Mouse (Mus musculus) liver, adult 2 months (tissue): ENCODE data around the gene Gm20388. TPM values are rescaled to one million over a fixed set of nuclear protein-coding genes. Genes with fewer than 3 reads are reported as not detected.

Experiments used
- DNase-seq: peaks from one replicate; pipeline ENCODE4 v3.0.0-alpha.2; 2011; ENCODE audit warnings: low read depth, low spot score; ENCODE audit errors: extremely low read depth
- H3K27ac ChIP-seq: fragments of 200-500 bp; replicated peaks from 2 replicates; pipeline ENCODE4 v1.5.1; 2012; ENCODE audit warnings: low read depth, mild to moderate bottlenecking, control low read depth, inconsistent platforms, low read length; ENCODE audit not compliant: insufficient read depth
- H3K27me3 ChIP-seq: fragments of 200-500 bp; 2 replicates; pipeline ENCODE4 v1.6.1; 2012; ENCODE audit warnings: mild to moderate bottlenecking, moderate library complexity, low read length, inconsistent platforms; ENCODE audit not compliant: control insufficient read depth, insufficient read depth
- H3K36me3 ChIP-seq: fragments of 200-500 bp; 2 replicates; pipeline ENCODE4 v1.6.1; 2012; ENCODE audit warnings: low read length, inconsistent platforms; ENCODE audit not compliant: control insufficient read depth, insufficient read depth
- H3K4me1 ChIP-seq: fragments of 200-500 bp; 2 replicates; pipeline ENCODE4 v1.6.1; 2011; ENCODE audit warnings: low read length; ENCODE audit not compliant: control insufficient read depth, insufficient read depth
- H3K4me3 ChIP-seq: fragments of 200-500 bp; 2 replicates; pipeline ENCODE4 v1.5.1; 2011; ENCODE audit warnings: low read depth, mild to moderate bottlenecking, control low read depth, low read length, moderate library complexity; ENCODE audit not compliant: insufficient read depth
- H3K79me2 ChIP-seq: fragments of 200-500 bp; 2 replicates; pipeline ENCODE4 v1.6.1; 2012; ENCODE audit warnings: inconsistent platforms, mild to moderate bottlenecking, low read length, moderate library complexity; ENCODE audit not compliant: control insufficient read depth, insufficient read depth
- H3K9ac ChIP-seq: fragments of 200-500 bp; 2 replicates; pipeline ENCODE4 v1.6.1; 2012; ENCODE audit warnings: low read depth, mild to moderate bottlenecking, control low read depth, inconsistent platforms, low read length
- CTCF ChIP-seq: fragments of 200-500 bp; IDR thresholded peaks from 2 replicates; pipeline ENCODE4 v1.5.1; 2011; ENCODE audit warnings: low read depth, low read length, control low read depth
- POLR2A ChIP-seq: fragments of 200-500 bp; IDR thresholded peaks from 2 replicates; pipeline ENCODE4 v1.6.1; 2011; ENCODE audit warnings: low read length, control low read depth; ENCODE audit not compliant: insufficient read depth; ENCODE audit errors: extremely low read depth
- WGBS: fragments of 180-500 bp; shearing (Covaris S2); methylation state at CpG from one replicate; pipeline ENCODE4 v1.1.7; 2018; 5-methylcytosine and 5-hydroxymethylcytosine counted together
- polyA plus RNA-seq: library from polyadenylated mRNA; depleted of rRNA; stranded (reverse); fragments of >200 nt; gene quantifications from 2 replicates; pipeline ENCODE4 v1.2.3, GENCODE M21; 2012
- total RNA-seq: library from RNA; depleted of rRNA; stranded (reverse); fragments of >200 nt; gene quantifications from 2 replicates; pipeline ENCODE4 v1.2.3, GENCODE M21; 2014

The Gm20388 gene
- total and polyA plus RNA-seq, 2 experiments, result 6.4 to 19.9 TPM

DNA sequence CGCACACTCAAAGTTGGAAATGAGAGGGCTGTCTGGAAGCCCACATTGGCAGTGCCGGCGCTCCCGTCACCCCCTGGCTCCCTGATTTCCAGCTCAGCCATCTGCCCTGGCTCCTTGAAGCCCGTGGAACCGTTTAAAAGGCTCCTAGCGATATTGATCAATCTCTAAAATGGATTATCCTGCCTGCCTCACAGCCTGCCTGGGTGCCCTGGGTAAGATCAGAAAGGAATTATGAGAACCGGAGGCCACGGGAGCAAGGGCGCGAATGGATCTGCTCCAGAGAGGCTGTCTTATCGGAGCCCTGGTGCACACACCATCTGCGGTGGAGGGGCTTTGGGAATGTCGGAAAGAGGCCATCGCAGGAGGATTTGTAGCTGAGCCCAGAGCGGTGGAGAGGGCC, 561.6 kb downstream of the Gm20388 start:
- Histone ChIP-seq H3K36me3 (no peaks in the 10 kb centered on the region), H3K27me3 (no peaks in the 10 kb centered on the region), H3K4me1 (peaks cover 8% of the 10 kb centered on the region; the same call in 1 of the 2 replicates), H3K4me3 (no peak overlapping the region), H3K27ac (no peak overlapping the region), H3K79me2 (no peaks in the 10 kb centered on the region), H3K9ac (no peak overlapping the region)
- WGBS, result 83% methylated on average over 16 of the region's 16 CpGs
- DNase-seq, result no peak
- TF ChIP-seq POLR2A (no peak), CTCF (no peak)

DNA sequence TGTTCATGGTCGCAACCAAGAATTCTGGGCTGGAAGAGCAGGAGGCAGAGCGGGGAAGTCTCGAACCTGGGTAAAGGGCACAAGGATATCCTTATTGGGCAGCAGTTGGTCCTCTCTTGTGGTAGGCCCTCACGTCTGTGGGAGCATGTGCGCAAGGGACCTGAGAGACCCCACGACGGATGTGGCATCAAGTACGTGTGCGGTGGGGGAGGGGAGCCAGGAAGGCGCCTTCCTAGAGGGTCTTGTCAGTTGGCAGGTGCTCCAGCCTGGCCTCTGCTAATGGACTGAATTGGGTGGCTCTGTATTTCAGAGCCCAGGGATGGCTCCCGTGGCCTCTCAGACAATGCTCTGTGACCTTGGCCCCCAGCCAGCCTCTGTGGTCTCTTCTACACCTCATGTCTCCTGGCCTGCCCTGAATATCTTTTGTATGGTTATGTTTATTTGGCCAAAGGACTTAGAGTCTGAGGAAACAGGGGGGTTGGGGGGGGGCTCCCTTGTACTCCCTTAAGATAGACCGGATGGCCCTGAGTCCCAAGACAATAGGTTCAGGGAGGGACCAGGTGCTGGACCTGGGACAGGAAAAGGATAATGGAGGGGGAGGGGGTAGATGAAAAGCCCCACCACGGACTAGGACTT, 563.2 kb downstream of the Gm20388 start:
- Histone ChIP-seq H3K4me1 (peaks cover 8% of the 10 kb centered on the region; the same call in 1 of the 2 replicates), H3K4me3 (no peak overlapping the region), H3K79me2 (no peaks in the 10 kb centered on the region), H3K27me3 (no peaks in the 10 kb centered on the region), H3K36me3 (no peaks in the 10 kb centered on the region), H3K9ac (no peak overlapping the region), H3K27ac (no peak overlapping the region)
- 81% methylated on average over 13 of the region's 13 CpGs for WGBS
- no peak for TF ChIP-seq CTCF
- TF ChIP-seq POLR2A, result no peak
- DNase-seq, result no peak

DNA sequence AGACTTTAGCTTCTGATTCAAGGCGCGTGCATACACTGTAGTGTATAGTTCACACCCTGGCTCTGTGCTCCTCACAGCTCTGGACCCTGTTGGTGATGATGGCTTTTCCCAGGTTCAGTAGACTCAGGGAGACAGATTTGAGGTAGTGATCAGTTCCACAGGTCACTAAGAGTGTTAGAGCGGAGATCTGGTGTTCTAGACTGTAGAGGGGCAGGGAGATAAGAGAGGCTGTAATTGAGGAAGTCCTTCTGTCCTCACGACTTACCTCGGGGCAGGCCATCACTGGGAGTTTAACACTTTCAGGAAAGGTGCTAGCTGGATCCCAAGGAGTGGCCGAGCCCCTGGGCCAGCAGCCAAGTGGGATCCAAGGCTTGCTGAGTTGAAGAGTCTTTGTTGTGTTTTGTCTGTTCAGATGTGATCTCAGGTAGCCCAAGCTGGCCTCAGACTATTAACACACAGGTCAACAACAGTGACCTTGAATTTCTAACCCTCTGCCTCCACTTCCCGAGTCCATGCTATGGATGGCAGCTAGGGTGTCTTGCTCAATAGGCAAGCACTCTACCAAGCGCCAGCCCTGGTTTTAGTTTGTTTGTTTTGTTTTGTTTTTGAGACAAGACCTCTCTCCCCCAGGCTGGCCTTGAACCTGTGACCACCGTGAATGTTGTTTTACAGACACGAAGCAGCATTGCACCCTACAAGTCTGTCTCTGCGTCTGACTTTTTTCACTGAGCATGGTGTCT, 564.0 kb downstream of the Gm20388 start:
- DNase-seq, result peak; percentile 70
- no peaks in the 10 kb centered on the region for H3K36me3 ChIP-seq
- WGBS, result 50% methylated on average over 11 of the region's 11 CpGs
- peaks cover 8% of the 10 kb centered on the region; the same call in 1 of the 2 replicates for H3K4me1 ChIP-seq
- TF ChIP-seq POLR2A (no peak), CTCF (no peak)
- no peak overlapping the region for H3K27ac ChIP-seq
- no peak overlapping the region for H3K9ac ChIP-seq
- H3K79me2 ChIP-seq, result no peaks in the 10 kb centered on the region
- no peak overlapping the region for H3K4me3 ChIP-seq
- no peaks in the 10 kb centered on the region for H3K27me3 ChIP-seq

DNA sequence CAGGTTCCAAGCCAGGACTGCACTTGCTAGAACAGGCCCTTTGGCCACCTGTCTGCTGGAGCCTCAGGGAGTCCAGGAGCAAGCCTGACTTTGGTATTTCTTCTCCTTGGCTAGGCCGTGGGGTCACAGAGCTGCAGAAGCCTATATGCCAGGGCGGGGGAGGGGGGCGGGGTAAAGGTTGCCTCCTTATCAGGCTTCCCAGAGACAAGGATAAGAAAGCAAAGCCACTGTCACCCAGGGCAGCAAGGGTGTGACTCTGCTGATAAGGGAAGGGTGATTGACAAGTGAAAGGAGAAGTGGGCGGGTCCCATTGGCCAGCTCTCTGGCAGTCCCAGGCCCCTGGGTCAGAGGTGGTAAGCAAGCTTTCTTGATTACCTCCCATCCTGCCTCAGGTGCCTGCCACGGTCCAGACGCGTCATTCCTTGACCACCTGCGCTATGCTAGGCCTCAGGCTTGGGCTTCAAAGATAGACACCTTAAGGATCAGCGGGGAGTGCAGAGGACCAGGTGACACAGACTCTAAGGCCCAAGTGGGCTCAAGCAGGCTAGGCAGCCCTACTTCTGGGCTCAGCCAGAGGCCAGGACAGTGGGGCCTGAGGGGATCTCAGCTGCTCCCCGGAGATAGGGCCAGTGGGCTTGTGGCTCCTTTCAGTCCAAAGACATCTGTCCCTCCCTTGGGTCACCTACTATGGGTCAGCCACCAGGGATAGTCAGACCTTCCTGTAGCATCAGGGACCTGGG, 565.0 kb downstream of the Gm20388 start:
- H3K27ac ChIP-seq, result no peak overlapping the region
- 85% methylated on average over 10 of the region's 10 CpGs for WGBS

DNA sequence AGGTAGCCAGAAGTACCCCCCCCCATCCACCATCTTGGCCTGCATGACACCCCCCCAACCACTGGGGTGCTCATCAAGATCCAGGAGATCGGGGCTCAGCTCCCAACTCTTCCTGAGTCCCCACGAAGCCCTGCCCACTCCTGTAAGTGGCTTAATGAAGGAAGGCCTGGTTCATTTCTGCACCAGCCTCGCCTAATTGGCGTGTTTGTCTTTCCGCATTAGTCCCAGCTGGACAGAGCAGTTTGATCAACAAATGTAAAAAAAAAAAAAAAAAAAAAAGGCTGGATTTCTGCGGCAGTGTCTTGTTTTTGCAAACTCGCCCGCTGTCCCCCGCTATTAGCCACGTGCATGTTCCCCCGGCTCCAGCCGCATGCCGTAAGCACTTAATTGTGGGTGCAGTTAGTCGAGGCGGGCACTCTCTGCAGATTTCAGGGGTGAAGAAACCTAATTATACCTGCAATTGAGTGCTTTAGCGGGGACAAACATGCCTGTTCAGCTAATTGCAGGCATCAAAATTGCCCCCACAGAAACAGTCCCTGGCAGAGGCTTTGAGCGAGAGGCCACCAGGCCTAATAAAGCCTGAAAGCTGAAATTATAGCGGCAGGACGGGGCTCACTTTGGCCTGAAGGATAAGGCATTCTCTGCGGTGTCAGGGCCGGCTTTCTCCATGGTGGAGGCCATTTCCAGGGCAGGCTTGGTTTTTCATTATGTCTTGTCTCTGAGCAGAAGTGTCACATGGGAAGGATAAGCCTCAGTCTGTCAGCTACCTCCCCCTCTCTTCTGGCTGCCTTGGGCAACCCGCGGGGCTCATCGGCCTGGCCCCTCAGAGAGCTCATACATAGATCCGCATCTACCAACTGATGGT, 566.3 kb downstream of the Gm20388 start:
- no peaks in the 10 kb centered on the region for H3K27me3 ChIP-seq
- no peak overlapping the region for H3K4me3 ChIP-seq
- H3K36me3 ChIP-seq, result no peaks in the 10 kb centered on the region
- H3K9ac ChIP-seq, result no peak overlapping the region
- WGBS, result 92% methylated on average over 25 of the region's 25 CpGs
- DNase-seq, result no peak
- TF ChIP-seq CTCF, result no peak
- TF ChIP-seq POLR2A, result no peak
- peaks cover 8% of the 10 kb centered on the region; the same call in 1 of the 2 replicates for H3K4me1 ChIP-seq
- H3K79me2 ChIP-seq, result no peaks in the 10 kb centered on the region
- H3K27ac ChIP-seq, result no peak overlapping the region

More for the DNA sequence above, 565.0 kb downstream of the Gm20388 start:
- no peaks in the 10 kb centered on the region for H3K36me3 ChIP-seq
- peaks cover 8% of the 10 kb centered on the region; the same call in 1 of the 2 replicates for H3K4me1 ChIP-seq
- no peak for TF ChIP-seq CTCF
- no peak for TF ChIP-seq POLR2A
- H3K9ac ChIP-seq, result no peak overlapping the region
- no peaks in the 10 kb centered on the region for H3K79me2 ChIP-seq
- peak; percentile 34 for DNase-seq
- H3K27me3 ChIP-seq, result no peaks in the 10 kb centered on the region
- no peak overlapping the region for H3K4me3 ChIP-seq
